Mouse (Mus musculus) right cerebral cortex, adult 18-20 months (tissue): ENCODE results near the gene Rbm25.
"Not testable (repeated sequence)": the region's sequence is repeated elsewhere in the genome, so short reads cannot be mapped to it uniquely, and the experiment has no call there.

Experiments
- DNase-seq: peaks from one replicate; pipeline ENCODE4 v3.0.0; 2022; ENCODE audit warnings: mixed read lengths

Rbm25 gene

GRCm38 (mm10) chr12:83630936-83631335 lies at the start of gene Rbm25:
Gene Rbm25 (plus strand): TSS chr12:83631236.
- DNase-seq, result not testable (repeated sequence)

- DNase-seq, result no peak
Observed at GRCm38 (mm10) chr12:83582106-83582505, 48.9 kb upstream of the Rbm25 start.

DNA sequence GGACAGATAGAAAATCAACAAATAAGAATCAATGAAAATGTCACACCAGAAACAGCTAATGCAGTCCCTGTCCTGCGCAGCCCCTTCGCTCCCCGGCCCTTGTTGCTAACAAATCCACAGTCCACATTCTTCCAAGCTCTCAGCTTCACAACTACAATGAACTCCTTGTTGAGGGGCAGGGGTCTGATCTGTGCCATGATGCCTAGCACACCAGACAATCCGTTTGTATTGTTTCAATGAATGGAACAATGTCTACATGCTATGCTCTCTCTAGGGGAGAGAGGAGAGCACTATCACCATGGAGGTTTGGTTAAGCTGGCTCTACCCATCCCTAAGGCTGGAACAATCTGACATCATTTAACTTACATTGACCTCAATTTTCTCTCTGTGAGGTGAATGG lies 48.3 kb upstream of the Rbm25 start:
- no peak for DNase-seq

- no peak for DNase-seq
Observed at GRCm38 (mm10) chr12:83586628-83587027, 44.4 kb upstream of the Rbm25 start.

DNA sequence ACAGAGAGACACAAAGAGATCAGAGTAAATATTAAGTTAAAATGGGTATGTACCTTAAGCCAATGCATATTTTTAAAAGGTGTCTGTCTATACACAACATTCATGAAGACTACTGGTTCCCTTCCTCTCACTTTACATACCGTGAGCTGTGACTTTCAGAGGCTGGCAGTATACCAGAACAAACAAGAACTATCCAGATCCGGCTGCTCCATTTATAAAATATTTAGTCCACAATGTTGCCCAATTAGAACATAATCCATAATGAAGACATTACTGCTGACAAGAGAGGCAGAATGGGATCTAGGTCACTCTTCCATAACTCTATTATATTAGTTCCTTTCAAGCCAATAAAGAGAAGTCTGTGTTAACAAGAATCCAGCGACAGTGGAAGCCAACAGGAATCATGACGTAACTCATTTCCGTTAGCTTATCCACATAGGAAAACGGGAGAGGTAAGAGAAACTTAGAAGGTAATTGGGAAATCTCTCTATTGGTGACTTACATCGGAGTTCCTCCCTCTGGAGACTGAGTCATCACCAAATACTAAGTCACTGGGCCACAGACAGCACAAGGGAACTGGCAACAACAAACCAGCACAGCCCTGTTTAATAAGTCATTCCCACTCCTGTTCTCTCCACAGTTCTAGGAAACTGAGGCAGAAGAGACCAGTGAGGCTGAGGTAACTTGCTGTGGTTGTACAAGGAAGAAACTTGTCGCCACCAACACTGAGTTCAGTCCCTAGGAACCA lies 39.1 kb upstream of the Rbm25 start:
- DNase-seq, result no peak

GRCm38 (mm10) chr12:83594454-83595040 lies 36.5 kb upstream of the Rbm25 start:
- DNase-seq, result peak; percentile 19

DNA sequence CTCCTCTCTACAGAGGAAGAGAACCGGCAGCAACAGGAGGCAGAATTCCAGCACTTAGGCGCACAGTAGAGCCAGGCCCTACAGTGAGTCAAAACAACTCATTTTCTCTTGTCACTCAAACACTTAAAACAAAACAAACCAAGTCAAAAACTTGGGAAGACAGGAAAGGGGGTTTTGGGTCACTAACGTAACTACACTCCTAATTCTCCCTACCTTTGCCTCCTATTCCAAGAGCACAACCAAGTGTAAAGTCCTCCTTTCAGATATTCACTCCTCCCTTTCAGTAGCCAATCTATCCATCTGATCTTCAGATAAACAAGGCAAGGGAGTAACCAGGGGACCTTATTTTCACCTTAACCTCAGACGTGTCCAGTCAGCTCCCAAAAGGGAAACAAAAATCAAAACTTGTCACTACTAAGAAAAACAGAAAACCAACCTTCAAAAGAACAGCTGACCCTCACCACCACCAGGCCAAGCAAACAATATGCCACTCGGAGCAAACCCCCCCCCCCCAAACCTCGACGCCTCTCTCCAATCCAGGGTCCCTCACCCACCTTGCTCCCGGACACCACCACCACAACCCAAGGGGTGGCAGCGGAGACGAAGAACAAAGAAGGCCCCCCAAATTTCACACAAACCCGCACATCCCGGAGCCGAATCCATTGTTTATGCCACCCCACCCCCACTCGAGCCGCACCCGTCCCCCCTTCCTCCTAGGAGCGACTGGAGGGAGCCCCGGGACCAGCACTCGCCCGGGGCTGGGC lies 34.7 kb upstream of the Rbm25 start:
- no peak for DNase-seq

DNA sequence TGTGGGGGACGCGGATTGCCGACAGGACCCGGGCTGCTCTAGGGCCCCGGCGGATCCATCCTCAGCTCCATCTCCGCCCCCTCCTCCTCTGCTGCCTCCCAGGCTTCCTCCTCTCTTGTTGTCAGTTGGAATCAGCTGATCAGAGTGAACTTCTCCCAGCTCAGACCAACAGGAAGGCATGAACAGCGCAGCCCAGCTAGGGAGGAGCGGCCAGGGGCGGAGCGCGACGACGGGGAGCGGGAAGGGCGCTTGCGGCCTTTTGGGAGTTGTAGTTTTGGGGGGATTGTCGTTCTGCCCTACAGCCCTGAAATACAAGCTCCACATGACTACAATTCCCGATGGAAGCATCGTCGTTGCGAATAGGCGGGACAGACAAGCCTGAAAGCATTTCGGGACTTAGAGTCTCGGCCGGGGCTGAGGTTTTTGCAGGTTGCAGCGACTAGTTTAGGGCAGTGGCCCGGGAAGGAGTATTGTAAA lies 34.0 kb upstream of the Rbm25 start, which contains the start of gene Zfyve1:
Zfyve1 (minus strand) TSS at position 198 of the 477 bp plus-strand sequence.
- peak; percentile 97 for DNase-seq

DNA sequence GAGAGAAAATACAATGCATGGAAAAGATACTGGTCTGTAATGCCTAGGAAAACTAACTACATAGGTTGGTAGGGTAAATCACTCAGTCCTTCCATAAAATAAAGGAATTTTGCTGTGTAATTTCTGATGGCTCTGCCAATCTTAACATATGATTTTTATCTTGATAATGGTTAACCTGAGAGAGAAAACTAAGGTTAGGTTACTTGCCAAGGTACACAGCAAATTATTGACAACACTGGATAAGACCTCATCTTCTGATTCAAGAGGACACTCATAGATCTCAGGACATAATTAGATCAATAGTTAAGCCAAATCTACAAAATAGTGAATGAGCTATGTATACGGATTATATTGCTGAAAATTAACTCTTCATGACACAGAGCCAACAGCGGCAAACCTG lies 33.2 kb upstream of the Rbm25 start:
- DNase-seq, result no peak

DNA sequence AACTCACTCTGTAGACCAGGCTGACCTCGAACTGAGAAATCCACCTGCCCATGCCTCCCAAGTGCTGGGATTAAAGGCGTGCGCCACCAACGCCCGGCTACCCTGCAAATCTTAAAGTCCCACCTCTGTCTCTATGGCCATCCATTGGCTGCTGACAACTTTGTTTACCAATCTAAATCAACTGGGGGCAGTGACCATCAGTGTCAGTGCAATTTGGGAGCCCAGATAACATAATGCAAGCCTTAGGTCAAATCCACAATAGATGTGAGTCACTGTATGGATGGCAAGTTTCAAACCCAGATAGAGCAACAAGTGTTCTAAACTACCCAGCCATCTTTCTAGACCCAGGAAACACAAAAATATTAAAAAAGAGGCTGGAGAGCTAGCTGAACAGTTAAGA lies 28.8 kb upstream of the Rbm25 start:
- DNase-seq, result no peak

DNA sequence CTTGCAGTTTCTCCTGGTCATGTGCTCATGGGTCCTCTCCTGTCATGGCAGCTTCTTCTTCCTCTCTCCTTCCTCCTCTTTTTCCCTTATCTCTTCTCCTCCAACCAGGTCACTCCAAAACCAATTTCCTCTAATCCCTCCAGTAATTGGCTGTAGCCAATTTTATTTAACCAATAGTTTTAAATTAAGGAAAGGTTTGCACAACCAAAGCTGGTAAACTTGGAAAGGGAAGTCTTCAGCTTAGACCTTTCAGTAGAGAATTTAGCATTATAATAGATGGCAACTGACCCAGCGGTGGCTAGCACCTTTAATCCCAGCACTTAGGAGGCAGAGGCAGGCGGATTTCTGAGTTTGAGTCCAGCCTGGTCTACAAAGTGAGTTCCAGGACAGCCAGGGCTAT lies 24.6 kb upstream of the Rbm25 start:
- not testable (repeated sequence) for DNase-seq

- DNase-seq, result no peak
Observed at GRCm38 (mm10) chr12:83617261-83617660, 13.8 kb upstream of the Rbm25 start.

DNA sequence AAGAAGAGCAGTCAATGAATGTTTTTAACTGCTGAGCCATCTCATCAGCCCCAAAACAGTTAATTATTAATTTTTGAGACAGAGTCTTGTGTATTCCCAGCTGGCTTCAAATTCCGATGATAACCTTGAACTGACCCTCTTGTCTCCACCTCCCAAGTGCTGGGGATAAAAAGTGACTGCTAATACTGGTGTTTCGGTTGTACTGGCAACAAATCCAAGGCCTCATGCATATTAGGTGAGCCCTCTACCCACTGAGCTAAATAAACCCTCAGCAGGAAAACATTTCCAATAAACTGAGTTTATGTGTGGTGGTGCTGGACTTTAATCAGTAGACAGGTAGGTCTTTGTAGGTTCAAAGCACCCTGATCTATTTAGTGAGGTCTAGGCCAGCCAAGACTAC lies 12.1 kb upstream of the Rbm25 start:
- no peak for DNase-seq

- DNase-seq, result not testable (repeated sequence)
Observed at GRCm38 (mm10) chr12:83620694-83621093, 10.3 kb upstream of the Rbm25 start.

GRCm38 (mm10) chr12:83622031-83622755 lies 8.8 kb upstream of the Rbm25 start:
- DNase-seq, result no peak

DNA sequence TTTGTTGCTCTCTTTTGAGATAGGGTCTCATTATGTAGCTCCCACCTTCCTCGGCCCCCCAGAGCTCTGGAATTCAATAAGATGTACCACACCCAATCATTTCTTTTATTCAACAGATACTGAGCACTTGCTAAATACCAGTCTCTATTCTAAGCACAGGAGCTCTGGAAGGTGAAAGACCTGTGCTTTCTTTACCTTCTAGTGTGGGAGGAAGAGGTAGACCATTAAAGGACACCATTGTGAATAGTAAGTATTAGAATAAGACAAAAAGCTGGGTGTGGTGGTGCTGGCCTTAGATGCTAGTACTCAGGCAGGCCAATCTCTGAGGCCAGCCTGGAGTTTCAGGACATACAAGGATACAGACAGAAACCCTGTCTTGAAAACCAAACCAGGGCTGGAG lies 6.7 kb upstream of the Rbm25 start:
- no peak for DNase-seq

- DNase-seq, result peak; percentile 98
Observed at GRCm38 (mm10) chr12:83631743-83632679, 975 bp downstream of the Rbm25 start.

GRCm38 (mm10) chr12:83632680-83633025 lies 1.6 kb downstream of the Rbm25 start:
- DNase-seq, result peak; percentile 38

DNA sequence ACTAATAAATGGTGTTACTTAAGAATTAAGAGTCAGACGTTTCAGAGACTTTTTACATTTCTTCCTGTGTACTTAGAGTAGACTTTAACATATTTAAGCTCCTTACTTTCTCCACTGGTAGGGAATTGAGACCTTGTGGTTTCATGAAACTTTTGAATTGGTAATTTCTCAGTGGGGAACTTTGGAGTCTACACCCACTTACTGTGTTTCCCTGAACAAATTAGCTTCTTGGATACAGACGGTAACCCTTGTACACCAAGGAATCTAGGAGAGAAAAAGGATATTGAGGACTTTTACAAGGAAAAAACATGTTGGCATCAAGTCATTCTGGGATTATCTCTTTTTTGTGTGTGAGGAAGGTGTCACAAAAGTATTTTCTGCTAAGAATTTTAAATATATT lies 2.8 kb downstream of the Rbm25 start:
- no peak for DNase-seq

- no peak for DNase-seq
Observed at GRCm38 (mm10) chr12:83641233-83641632, 10.2 kb downstream of the Rbm25 start.

GRCm38 (mm10) chr12:83643116-83643515 lies 12.1 kb downstream of the Rbm25 start:
- DNase-seq, result no peak

- DNase-seq, result no peak
Observed at GRCm38 (mm10) chr12:83650346-83650745, 19.3 kb downstream of the Rbm25 start.
